ENCODE assay signal across 9 mouse cellular contexts in the genomic region with DNA sequence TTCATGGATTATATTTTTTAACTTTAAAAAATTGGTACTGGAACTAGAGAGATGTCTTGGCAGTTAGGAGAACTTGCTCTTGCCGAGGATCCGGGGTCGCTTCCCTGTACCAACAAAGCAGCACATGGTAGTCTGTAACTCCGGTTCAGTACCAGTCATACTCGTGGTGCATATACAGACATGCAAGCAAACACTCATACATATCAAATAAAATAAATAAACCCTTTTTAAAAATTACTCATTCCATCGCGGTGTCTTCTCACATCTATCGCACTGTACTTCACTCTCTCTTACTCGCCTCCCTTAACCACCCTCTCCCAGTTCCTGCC. TPM values are rescaled to one million over a fixed set of nuclear protein-coding genes. Genes with fewer than 3 reads are reported as not detected.
DNase-seq lines count a peak whose midpoint lies in the region; ATAC-seq and TF ChIP-seq lines count a peak whose summit lies in the region.
"Had no signal": no experiment of that assay in that cellular context is flagged by ENCODE, and none has a peak within 500 bp of the region (broad histone marks: within the 10 kb centered on the region; RNA-seq: fewer than 3 reads in every experiment).

No protein-coding gene starts in this region.

- 0 out of 2 replicates have a peak, but pooled peaks have one; percentile 41 for ATAC-seq in kidney, embryonic 14.5 days (ENCODE audit: low FRiP score, low TSS enrichment)
- ATAC-seq in embryonic facial prominence, embryonic 11.5 days (replicated peaks; ENCODE audit: insufficient number of reproducible peaks, low FRiP score, low TSS enrichment, low read depth) = no peak
- no peak for ATAC-seq in forebrain, embryonic 14.5 days
- ATAC-seq in liver, embryonic 14.5 days (ENCODE audit: insufficient read depth) = no peak

- DNase-seq in kidney, adult 8-10 months = no peak
- no peak for DNase-seq in embryonic facial prominence, embryonic 11.5 days (ENCODE audit: low spot score)
- DNase-seq in forebrain, embryonic 14.5 days (ENCODE audit: low spot score) = no peak
- no peak for DNase-seq in liver, embryonic 14.5 days (ENCODE audit: low read depth in 3 of 3, low spot score in 3 of 3)
- DNase-seq in adrenal gland, postnatal 10 days = no peak
- DNase-seq in frontal cortex, postnatal 25 days (ENCODE audit: low spot score in 2 of 2) = no peak
- DNase-seq: right cerebral cortex, postnatal 25 days had no signal

- no peaks in the 10 kb centered on the region for H3K27me3 ChIP-seq in kidney, embryonic 14.5 days (ENCODE audit: control insufficient read depth, insufficient read depth, low read length)
- no peaks in the 10 kb centered on the region for H3K27me3 ChIP-seq in embryonic facial prominence, embryonic 11.5 days (ENCODE audit: control insufficient read depth, insufficient read depth, low read length)
- no peaks in the 10 kb centered on the region for H3K27me3 ChIP-seq in forebrain, embryonic 14.5 days (replicated peaks; ENCODE audit: control insufficient read depth, insufficient read depth, low read length)
- H3K27me3 ChIP-seq in liver, embryonic 14.5 days (ENCODE audit: control insufficient read depth, insufficient read depth, low read length) = 0 out of 2 replicates have a peak, but pooled peaks cover 2% of the 10 kb centered on the region

- no peak overlapping the region for H3K27ac ChIP-seq in kidney, embryonic 14.5 days (ENCODE audit: low read depth, low read length)
- H3K27ac ChIP-seq in embryonic facial prominence, embryonic 11.5 days (replicated peaks; ENCODE audit: low read depth, low read length) = no peak overlapping the region
- no peak overlapping the region for H3K27ac ChIP-seq in forebrain, embryonic 14.5 days (ENCODE audit: low read depth, low read length)
- H3K27ac ChIP-seq in liver, embryonic 14.5 days = no peak overlapping the region

- H3K9ac ChIP-seq in kidney, embryonic 14.5 days (ENCODE audit: low read depth, low read length) = no peak overlapping the region
- no peak overlapping the region for H3K9ac ChIP-seq in embryonic facial prominence, embryonic 11.5 days (replicated peaks; ENCODE audit: low read length)
- no peak overlapping the region for H3K9ac ChIP-seq in forebrain, embryonic 14.5 days (ENCODE audit: low read length)
- no peak overlapping the region for H3K9ac ChIP-seq in liver, embryonic 14.5 days (replicated peaks)

- peak overlapping the region; percentile 58 for H3K4me2 ChIP-seq in kidney, embryonic 14.5 days (replicated peaks; ENCODE audit: low read depth, low read length)
- peak overlapping the region; percentile 17; the same call in 1 of the 2 replicates for H3K4me2 ChIP-seq in embryonic facial prominence, embryonic 11.5 days (ENCODE audit: low read depth, low read length)
- H3K4me2 ChIP-seq in forebrain, embryonic 14.5 days (ENCODE audit: low read length) = peak overlapping the region; percentile 52; the same call in 1 of the 2 replicates
- H3K4me2 ChIP-seq in liver, embryonic 14.5 days (ENCODE audit: low read depth) = peak overlapping the region; percentile 52

- H3K36me3 ChIP-seq in kidney, embryonic 14.5 days (ENCODE audit: control insufficient read depth, insufficient read depth, low read length) = no peaks in the 10 kb centered on the region
- H3K36me3 ChIP-seq in embryonic facial prominence, embryonic 11.5 days (replicated peaks; ENCODE audit: control insufficient read depth, insufficient read depth, low read depth, low read length) = no peaks in the 10 kb centered on the region
- H3K36me3 ChIP-seq in forebrain, embryonic 14.5 days (ENCODE audit: control insufficient read depth, insufficient read depth, low read length) = no peaks in the 10 kb centered on the region
- H3K36me3 ChIP-seq in liver, embryonic 14.5 days (replicated peaks; ENCODE audit: control insufficient read depth, insufficient read depth, low read depth) = no peaks in the 10 kb centered on the region

- 61% methylated on average over 9 of the region's 9 CpGs for WGBS in kidney, embryonic 14.5 days
- WGBS in embryonic facial prominence, embryonic 11.5 days = 69% methylated on average over 9 of the region's 9 CpGs
- WGBS in forebrain, embryonic 14.5 days = 73% methylated on average over 9 of the region's 9 CpGs
- 63% methylated on average over 9 of the region's 9 CpGs for WGBS in liver, embryonic 14.5 days (ENCODE audit: insufficient replicate concordance)

- TF ChIP-seq EP300 in liver, embryonic 14.5 days (IDR thresholded peaks at IDR 0.05; ENCODE audit: low read depth) = no peak

- peak overlapping the region; percentile 41; the same call in 1 of the 2 replicates for H3K4me3 ChIP-seq in kidney, embryonic 14.5 days (ENCODE audit: low read length)
- no peak overlapping the region; the same call in 1 of the 2 replicates for H3K4me3 ChIP-seq in embryonic facial prominence, embryonic 11.5 days (ENCODE audit: low read depth, low read length)
- no peak overlapping the region for H3K4me3 ChIP-seq in forebrain, embryonic 14.5 days (ENCODE audit: low read depth, low read length)
- H3K4me3 ChIP-seq in liver, embryonic 14.5 days (ENCODE audit: insufficient read depth in 1 of 2, low read depth in 2 of 2, low read length in 2 of 2) = peak overlapping the region in 1 of 2 experiments; percentile 9; a peak in 1 of 4 replicates

- TF ChIP-seq CTCF in liver, embryonic 14.5 days (IDR thresholded peaks at IDR 0.05; ENCODE audit: low read depth) = no peak

- no peaks in the 10 kb centered on the region for H3K9me3 ChIP-seq in kidney, embryonic 14.5 days (ENCODE audit: control insufficient read depth, low read length)
- H3K9me3 ChIP-seq in embryonic facial prominence, embryonic 11.5 days (replicated peaks; ENCODE audit: control insufficient read depth, low read length) = no peaks in the 10 kb centered on the region
- no peaks in the 10 kb centered on the region for H3K9me3 ChIP-seq in forebrain, embryonic 14.5 days (replicated peaks; ENCODE audit: control insufficient read depth, low read length)
- no peaks in the 10 kb centered on the region for H3K9me3 ChIP-seq in liver, embryonic 14.5 days (ENCODE audit: control insufficient read depth, low read length)

- H3K4me1 ChIP-seq in kidney, embryonic 14.5 days (ENCODE audit: control insufficient read depth, insufficient read depth, low read length) = no peaks in the 10 kb centered on the region
- H3K4me1 ChIP-seq in embryonic facial prominence, embryonic 11.5 days (ENCODE audit: control insufficient read depth, insufficient read depth, low read length) = no peaks in the 10 kb centered on the region
- no peaks in the 10 kb centered on the region for H3K4me1 ChIP-seq in forebrain, embryonic 14.5 days (ENCODE audit: control insufficient read depth, insufficient read depth, low read length)
- H3K4me1 ChIP-seq in liver, embryonic 14.5 days (replicated peaks; ENCODE audit: control insufficient read depth in 2 of 2, insufficient read depth in 2 of 2, low read length in 1 of 2) = peaks cover 3 to 10% of the 10 kb centered on the region in 2 experiments; a peak in 3 of 4 replicates

RNA-seq across cellular contexts. Expression of a gene that starts 0.7 kb away (rescaled TPM):
- 7.2 and 7.8 TPM in 2 replicates for polyA plus RNA-seq in kidney, embryonic 14.5 days (2014; fragmentation: Nextera tagmentation; extraction: Ambion mirVana)
- 6.7 and 8.1 TPM in 2 replicates for polyA plus RNA-seq in embryonic facial prominence, embryonic 11.5 days (2014; fragmentation: Nextera tagmentation; extraction: Ambion mirVana)
- 2.3 and 3.2 TPM in 2 replicates for polyA plus RNA-seq in forebrain, embryonic 14.5 days (2014; fragmentation: Nextera tagmentation; extraction: Ambion mirVana)
- polyA plus RNA-seq in liver, embryonic 14.5 days (2012; rRNA removed) = 0.36 and 0.45 TPM in 2 replicates
- polyA plus RNA-seq in liver, embryonic 14.5 days (2014; fragmentation: Nextera tagmentation; extraction: Ambion mirVana) = 0.76 and 1.2 TPM in 2 replicates
- under 1 TPM in 1 of 2 experiments, not detected in 1; 0.66 TPM for total RNA-seq in adrenal gland, postnatal 10 days (2021)

RNA-seq across cellular contexts. Expression of a gene that starts 8.7 kb away (rescaled TPM):
- 0.83 TPM in 1 of 2 replicates, not detected in the other for polyA plus RNA-seq in kidney, embryonic 14.5 days (2014; fragmentation: Nextera tagmentation; extraction: Ambion mirVana)
- 0.29 and 0.70 TPM in 2 replicates for polyA plus RNA-seq in embryonic facial prominence, embryonic 11.5 days (2014; fragmentation: Nextera tagmentation; extraction: Ambion mirVana)
- 3.9 and 4.0 TPM in 2 replicates for polyA plus RNA-seq in forebrain, embryonic 14.5 days (2014; fragmentation: Nextera tagmentation; extraction: Ambion mirVana)
- polyA plus RNA-seq in liver, embryonic 14.5 days (2012; rRNA removed) = not detected in 2 replicates
- not detected in 2 replicates for polyA plus RNA-seq in liver, embryonic 14.5 days (2014; fragmentation: Nextera tagmentation; extraction: Ambion mirVana)
- not detected for total RNA-seq in adrenal gland, postnatal 10 days (2021)
- total RNA-seq: granulocyte monocyte progenitor cell, adult 5-6 weeks had no signal

RNA-seq across cellular contexts. Expression of a gene that starts 41.4 kb away (rescaled TPM):
- polyA plus RNA-seq in kidney, embryonic 14.5 days (2014; fragmentation: Nextera tagmentation; extraction: Ambion mirVana) = 47.2 and 61.6 TPM in 2 replicates
- 58.8 and 65.5 TPM in 2 replicates for polyA plus RNA-seq in embryonic facial prominence, embryonic 11.5 days (2014; fragmentation: Nextera tagmentation; extraction: Ambion mirVana)
- polyA plus RNA-seq in forebrain, embryonic 14.5 days (2014; fragmentation: Nextera tagmentation; extraction: Ambion mirVana) = 109 TPM in 2 replicates
- polyA plus RNA-seq in liver, embryonic 14.5 days (2012; rRNA removed) = 14.0 and 21.9 TPM in 2 replicates
- 26.2 and 28.3 TPM in 2 replicates for polyA plus RNA-seq in liver, embryonic 14.5 days (2014; fragmentation: Nextera tagmentation; extraction: Ambion mirVana)
- total RNA-seq in adrenal gland, postnatal 10 days (2021) = 10 to 100 TPM; 44.0 to 83.3 TPM

RNA-seq across cellular contexts. Expression of a gene that starts 41.4 kb away (rescaled TPM):
- polyA plus RNA-seq in kidney, embryonic 14.5 days (2014; fragmentation: Nextera tagmentation; extraction: Ambion mirVana) = 0.19 and 0.39 TPM in 2 replicates
- 0.20 and 0.25 TPM in 2 replicates for polyA plus RNA-seq in embryonic facial prominence, embryonic 11.5 days (2014; fragmentation: Nextera tagmentation; extraction: Ambion mirVana)
- polyA plus RNA-seq in forebrain, embryonic 14.5 days (2014; fragmentation: Nextera tagmentation; extraction: Ambion mirVana) = 0.46 and 0.74 TPM in 2 replicates
- polyA plus RNA-seq in liver, embryonic 14.5 days (2012; rRNA removed) = 0.65 and 0.75 TPM in 2 replicates
- 0.10 and 0.67 TPM in 2 replicates for polyA plus RNA-seq in liver, embryonic 14.5 days (2014; fragmentation: Nextera tagmentation; extraction: Ambion mirVana)
- 1 to 10 TPM; 2.7 to 6.9 TPM for total RNA-seq in adrenal gland, postnatal 10 days (2021)
